Mouse (Mus musculus): ENCODE measurements at regions not wholly inside any gene's neighbourhood (a gene's known extent, or its start where the extent isn't known, plus 50 kb on each side); places are given as distances from the start of the nearest gene placed in this dataset.
A peak's percentile ranks its signal among the peaks of the same experiment; 100 is the strongest.
"Not testable (repeated sequence)": the region's sequence is repeated elsewhere in the genome, so short reads cannot be mapped to it uniquely, and the experiment has no call there.

- DNase-seq (ENCODE audit: extremely low spot score, low read depth, low spot score): peak; percentile 46
Observed at GRCm38 (mm10) chr1:168708161-168708865, 276.2 kb upstream of the Pbx1 start.

DNA sequence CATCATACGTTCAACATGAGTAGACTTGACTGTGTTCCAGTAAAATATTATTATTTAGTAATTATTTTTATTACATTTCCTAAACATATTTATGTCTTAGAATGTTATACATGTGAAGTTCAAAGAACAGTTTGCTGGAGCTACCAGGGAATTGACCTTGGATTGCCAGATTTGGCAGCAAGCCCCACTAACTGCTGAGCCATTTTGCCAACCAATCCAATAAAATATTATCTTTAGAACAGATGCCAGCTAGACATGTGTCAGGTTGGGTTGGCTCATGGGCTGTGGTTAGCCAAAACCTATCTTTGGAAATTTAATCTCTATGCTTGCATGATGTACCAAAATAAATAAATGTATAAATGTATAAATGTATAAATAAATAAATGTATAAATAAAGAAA is 265.3 kb upstream of the Pbx1 start:
- no peak for DNase-seq (ENCODE audit: extremely low spot score, low read depth, low spot score)

- DNase-seq (ENCODE audit: extremely low spot score, low read depth, low spot score): no peak
Observed at GRCm38 (mm10) chr1:168686821-168687220, 254.8 kb upstream of the Pbx1 start.

GRCm38 (mm10) chr1:168685147-168685546 is 253.1 kb upstream of the Pbx1 start:
- no peak for DNase-seq (ENCODE audit: extremely low spot score, low read depth, low spot score)

- DNase-seq (ENCODE audit: extremely low spot score, low read depth, low spot score): no peak
Observed at GRCm38 (mm10) chr1:168681685-168682491, 249.8 kb upstream of the Pbx1 start.

DNA sequence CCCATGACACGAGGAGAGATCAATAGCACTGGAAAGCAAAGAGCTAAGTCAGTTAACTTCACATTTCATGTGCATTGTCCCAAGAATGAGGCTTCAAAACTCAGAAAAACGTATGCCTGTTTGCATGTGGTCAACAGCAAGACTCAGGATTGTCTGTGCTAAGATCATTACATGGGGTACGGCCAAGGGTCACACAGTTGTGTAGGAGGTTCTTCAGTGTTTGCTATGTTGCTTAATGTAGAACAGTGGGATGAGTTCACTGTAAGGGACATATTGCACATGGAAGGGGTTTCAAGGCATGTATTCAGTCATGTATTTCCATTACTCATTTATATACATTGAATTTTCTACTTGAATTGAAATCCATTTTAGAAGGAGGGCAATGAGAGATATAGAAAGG is 248.6 kb upstream of the Pbx1 start:
- no peak for DNase-seq (ENCODE audit: extremely low spot score, low read depth, low spot score)

DNA sequence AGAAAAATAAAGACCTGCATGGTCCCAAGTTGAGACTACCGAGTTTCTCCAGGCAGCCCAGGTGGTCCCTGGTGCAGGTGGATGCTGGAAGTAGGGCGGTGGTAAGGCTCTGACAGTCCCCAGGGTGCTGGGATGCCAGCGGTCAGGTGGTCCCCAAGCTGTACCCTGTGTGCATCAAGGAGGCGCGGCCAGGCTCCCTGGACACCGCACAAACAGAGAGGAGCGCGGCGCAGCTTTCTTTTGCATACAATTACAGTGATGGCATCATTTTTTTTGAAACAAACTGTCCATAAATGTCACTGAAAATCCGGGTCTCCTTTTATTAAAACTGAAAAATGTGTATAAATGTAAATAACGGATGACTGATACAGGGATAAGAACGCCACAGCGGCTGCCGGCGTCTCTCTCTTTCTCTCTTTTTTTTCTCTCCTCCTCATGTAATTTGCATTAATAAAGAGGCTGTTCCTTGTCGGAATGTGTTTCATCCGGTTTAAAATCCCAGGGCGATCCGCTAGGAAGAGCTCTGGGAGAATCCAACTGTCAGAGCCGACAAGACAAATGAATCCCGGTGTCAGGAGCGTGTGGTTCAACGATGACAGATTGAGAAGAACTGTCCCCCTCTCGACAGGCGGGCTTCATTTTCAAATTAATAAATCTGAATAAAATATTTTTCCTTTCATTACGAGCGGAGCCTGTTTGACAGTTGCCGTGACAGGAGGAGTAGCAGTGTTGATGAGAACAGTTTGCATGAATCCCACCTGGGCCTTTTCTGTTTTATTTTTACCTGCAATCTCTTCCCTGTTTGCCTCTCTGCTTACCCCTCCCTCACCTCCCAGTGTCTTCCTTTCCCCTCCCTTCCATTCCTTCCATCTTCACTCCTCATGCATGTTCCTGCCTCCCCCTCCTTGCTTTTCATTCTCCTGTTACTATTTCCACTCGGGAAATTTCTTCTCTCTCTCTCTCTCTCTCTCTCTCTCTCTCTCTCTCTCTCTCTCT is 244.6 kb upstream of the Pbx1 start:
- no peak for DNase-seq (ENCODE audit: extremely low spot score, low read depth, low spot score)

DNA sequence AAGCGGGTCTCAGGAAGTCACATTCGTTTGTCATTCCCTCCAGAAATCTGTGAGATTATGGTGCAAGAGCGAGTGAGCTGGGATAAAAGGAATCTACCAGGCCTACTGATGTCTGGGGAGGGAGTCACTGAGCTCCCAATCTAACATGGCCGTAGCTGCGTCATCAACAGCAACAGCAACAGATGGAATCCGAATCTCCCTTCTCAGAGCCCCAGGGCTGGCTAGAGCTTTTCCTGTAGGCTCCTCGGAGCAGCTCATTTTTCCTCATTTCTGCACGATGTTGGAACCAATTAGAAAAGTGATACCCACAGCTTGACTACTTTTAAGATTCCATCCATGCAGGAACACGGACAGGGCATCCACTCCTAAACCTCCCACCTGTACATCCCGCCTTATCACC is 243.7 kb upstream of the Pbx1 start:
- no peak for DNase-seq (ENCODE audit: extremely low spot score, low read depth, low spot score)

DNA sequence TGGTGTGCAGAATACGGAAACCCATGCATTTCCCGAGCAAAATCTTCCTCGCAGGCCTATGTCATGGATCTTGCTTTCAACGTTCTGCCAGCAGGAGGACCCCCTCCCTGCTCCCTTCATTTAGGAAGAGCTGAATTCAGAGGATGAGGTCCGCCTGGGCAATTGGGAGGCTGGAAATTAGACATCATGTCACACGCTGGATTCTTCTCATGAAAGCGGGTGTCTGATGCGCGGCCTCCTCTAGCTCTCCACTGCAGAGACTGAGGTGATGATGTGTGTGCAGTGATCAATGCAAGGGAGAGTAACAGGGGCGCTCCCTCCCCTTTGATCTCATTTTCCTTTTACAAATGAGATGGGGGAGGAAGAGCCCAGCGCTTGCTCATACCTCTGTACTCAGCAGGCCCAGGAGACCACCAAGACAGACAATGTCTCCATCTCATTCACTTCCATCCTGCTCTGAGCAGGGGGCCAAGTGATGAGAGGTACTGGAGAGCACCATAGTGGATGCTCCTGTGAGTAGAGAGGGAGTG is 230.8 kb upstream of the Pbx1 start:
- DNase-seq (ENCODE audit: extremely low spot score, low read depth, low spot score): no peak

DNA sequence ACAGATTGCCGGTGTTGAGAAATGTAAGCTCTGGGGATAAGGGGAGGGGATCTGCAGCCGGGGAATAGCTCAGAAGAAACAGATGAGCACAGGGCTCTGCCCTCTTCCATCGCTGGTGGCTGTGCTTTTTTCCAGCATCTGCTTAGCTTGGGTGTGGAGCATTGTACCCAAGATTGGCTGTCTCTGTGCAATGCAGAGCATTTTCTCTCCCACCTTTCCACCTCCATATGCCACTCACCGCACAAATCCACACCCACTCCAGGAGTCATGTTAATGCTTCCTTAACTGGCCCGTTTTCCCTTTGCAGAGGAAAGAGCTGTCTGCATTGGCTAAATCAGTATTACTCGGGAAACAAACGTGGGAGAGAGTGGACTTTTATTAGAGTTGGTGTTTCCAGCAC is 228.9 kb upstream of the Pbx1 start:
- no peak for DNase-seq (ENCODE audit: extremely low spot score, low read depth, low spot score)

DNA sequence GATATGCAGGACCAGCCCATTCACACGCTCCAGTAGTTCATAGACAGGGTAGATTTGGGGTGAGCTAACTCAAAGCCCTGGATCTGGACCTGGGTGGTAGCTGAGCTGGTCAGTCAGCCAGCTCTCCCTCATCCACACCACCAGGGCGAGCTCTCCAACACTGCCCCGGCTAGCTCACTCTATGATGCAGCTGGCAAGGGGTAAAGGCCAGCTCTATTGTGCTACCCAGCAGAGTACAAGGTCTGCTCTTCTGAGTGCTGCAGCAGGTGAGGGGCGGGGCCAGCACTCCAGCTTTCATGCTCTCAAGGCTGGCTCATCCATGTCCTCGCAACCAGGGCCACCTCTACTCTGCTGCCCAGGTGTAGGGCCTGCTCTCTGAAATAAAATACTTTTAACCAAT is 227.5 kb upstream of the Pbx1 start:
- no peak for DNase-seq (ENCODE audit: extremely low spot score, low read depth, low spot score)

DNA sequence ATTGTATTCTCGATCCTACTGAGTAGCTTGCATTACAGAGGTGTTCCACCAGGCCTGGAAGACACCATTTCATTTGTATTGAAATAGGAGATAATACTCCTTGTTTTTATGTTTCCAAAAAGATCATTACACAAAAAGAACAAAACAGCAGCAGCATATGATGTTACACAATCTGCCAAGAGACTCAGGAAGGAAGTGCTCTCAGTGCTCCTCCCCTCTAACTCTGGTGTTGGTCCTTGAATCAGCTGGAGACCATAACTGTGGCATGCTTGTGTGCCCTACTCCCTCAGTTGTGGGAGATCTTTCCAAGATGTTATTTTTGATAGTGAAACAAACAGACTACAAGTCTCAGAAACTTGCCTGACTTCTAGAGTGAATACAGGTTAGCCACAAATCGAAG is 200.8 kb upstream of the Pbx1 start:
- no peak for DNase-seq (ENCODE audit: extremely low spot score, low read depth, low spot score)

DNA sequence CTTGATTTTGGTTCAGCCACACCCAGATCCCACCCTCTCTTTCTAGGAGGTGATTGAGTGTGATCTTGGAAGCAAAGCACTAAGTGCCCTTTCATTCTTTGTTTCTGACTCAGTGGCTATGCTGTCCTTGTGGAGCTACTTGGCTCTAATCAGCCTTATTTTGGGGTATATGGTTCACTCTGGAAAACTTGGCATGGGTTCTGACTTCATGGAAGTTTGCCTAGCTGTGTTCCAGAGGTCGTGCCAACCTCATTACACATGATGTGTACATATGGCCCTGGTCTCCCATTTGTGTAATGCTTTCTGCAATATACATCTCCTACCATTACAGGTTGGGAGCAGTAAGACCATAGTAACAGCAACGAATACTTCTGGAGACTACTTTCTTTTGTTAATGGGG is 199.9 kb upstream of the Pbx1 start:
- no peak for DNase-seq (ENCODE audit: extremely low spot score, low read depth, low spot score)

DNA sequence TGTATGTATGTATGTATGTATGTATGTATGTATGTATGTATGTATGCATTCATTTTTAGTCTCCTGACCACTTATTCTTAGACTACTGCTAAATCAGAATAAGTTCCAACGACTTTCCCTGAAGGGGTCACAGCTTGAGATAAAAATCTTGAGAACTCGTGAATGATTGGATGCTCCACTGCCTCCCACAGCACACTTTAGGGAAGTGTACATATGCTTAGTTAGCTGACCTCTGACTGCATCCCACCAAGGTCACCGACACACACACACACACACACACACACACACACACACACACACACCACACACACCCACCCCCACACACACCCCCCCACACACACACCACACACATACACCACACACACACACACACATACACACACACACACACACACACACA is 169.9 kb upstream of the Pbx1 start:
- not testable (repeated sequence) for DNase-seq (ENCODE audit: extremely low spot score, low read depth, low spot score)

DNA sequence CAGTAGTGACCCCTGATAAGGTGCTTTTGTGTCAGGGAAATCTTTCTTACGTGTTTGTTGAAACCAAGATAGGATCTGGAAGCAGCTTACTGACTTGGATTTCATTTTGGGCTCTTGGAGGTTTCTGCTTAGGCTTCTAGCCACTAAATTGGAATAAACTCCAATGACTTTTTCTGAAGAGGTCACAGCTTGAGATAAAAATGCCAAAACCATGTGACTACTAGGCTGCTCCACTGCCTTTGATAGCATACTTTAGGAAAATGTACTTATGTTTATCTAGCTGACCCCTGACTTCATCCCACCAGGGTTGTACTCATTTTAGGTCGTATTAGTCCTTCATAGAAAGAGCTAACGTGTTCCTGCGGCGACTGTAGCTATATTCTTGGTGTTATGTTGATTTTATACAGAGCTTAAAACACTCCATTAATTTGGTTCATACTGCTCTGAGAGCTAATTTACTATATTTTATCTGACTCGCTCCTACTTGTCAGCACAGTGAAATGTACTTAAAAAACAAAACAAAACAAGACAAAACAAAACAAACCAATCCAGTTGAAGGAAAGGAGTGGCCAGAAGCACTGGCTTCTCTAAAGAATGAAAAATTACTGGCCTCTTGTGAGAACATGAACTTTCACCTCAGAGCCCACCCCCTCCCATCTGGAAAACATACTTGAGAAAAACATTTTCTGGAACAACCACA is 168.5 kb upstream of the Pbx1 start:
- DNase-seq (ENCODE audit: extremely low spot score, low read depth, low spot score): no peak

DNA sequence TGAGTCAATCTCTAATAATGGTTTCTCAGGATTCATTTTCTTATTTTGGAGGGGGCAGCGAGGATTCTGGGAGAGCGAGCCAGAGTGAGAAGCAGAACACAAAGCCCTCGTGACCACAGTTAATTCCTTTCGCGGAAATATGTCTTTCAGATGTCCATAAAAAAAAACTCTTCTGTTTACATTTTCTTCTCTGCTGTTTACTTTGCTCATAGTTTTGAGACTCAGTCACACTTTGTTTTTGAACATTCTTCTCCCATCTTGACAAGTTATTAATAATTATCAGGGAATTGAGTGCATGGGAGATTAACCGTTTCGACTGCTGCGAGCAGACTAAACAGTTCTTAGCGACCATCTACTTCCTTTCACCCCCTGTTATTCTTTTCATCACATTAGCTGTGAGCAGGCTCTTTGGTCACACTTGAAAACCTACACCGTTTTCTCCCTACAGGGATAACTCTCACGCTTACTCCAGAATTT is 166.2 kb upstream of the Pbx1 start:
- no peak for DNase-seq (ENCODE audit: extremely low spot score, low read depth, low spot score)

- DNase-seq (ENCODE audit: extremely low spot score, low read depth, low spot score): no peak
Observed at GRCm38 (mm10) chr1:168597495-168597894, 165.4 kb upstream of the Pbx1 start.

DNA sequence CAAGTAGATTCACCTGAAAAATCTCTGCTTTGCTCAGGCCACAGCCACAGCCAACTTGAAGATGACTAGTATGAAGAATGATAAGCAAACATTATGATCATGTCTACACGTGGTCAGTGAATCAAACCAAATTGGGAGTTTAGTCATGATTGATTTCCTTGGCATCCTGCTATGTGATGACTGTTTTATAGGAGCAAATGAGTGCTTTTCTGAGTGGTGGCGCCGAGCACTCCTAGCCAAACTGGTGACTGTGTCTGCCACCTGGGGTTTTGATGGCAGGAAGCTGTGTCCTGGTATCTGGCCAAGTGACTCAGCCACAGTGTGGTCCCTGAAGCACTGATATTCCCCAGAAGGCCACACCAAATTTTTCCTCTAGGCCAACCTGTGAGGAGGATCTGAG is 152.1 kb upstream of the Pbx1 start:
- no peak for DNase-seq (ENCODE audit: extremely low spot score, low read depth, low spot score)

DNA sequence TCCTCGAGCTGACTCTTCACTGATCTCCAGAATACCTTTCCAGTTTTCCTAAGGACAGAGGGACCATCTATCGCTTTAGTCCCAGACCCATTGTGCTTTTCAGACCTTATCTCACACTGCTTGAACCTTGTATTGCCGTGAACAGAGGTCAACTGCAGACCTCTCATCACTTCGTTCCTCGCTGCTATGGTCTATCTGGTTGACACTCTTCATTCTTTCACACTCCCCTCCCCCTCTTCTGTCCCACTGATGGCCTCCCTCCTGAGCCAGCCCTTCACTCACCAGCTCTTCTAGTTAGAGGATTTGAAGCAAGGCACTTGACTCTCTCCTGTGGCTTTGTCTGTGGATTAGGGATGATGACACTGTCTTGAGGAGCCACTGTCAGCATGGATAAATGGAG is 150.4 kb upstream of the Pbx1 start:
- no peak for DNase-seq (ENCODE audit: extremely low spot score, low read depth, low spot score)

DNA sequence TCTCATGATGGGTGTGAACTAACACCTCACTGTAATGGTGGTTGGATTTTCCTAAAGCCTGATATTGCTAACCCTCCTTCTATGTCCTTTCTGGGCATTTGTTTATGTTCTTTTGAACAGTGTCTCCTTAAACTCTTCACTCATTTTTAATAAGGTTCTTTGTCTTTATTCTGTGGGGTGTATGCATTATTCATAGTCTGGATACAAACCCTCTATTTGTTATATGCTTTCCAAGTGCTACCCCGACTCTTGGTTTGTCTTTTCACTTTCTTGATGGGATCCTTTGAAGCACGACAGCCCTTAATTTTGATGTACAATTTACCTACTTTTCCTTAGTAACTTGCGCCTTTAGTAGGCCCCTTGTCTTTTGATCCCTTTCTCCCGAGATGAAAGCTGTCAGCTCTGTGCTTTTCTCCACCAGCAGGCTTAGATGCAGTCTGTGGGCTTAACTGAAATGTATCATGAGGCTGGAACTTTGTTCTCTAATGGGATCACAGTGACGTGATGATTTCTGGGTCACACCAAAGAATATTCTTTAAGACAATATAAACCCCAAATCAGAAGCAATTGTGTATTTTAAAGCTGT is 138.0 kb upstream of the Pbx1 start:
- DNase-seq (ENCODE audit: extremely low spot score, low read depth, low spot score): no peak

All from hindlimb bud, embryonic 11.5 days (tissue).